Mouse (Mus musculus): Measurements from ENCODE around the gene Oscp1.

Oscp1 gene

DNA sequence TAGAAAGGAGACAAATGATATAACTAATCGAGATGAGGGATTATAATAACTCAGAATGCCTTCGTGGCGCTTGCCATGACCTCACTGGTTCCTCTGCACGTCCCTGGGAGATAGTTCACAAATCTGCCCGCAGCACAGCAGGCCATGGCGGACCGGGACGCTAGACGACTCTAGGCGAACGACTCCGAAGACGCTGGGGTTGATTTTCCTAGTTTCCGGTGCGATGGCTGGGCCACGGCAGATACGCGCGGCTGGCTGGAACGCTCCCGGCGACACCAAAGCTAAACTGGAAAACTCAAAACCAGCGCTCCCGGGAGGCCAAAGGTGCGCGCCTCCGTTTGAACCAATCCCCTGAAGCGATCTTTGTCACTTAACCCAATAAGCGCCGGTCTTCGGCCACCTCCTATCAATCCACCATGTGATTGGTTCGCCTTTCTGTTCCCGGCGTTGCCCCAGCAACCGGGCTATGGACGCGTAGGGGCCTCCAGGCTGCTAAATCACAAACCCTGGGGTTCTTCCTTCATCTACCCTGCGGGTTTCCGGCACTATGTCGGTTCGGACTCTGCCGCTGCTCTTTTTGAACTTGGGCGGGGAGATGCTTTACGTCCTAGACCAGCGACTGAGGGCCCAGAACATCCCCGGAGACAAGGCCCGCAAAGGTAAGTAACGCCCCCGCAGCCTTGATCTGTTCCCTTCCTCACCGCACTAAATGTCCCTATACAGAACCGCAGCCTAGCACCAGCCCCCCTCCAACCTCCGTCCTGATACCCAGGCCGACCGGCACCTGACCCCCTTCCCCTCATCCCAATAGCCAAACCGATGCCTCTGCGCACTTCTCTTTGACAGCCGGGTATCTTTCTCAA, at the start of gene Oscp1:
TSS of gene Oscp1 (plus strand) at position 432 of the 863 bp plus-strand sequence.
- peak; percentile 94 to 95 for DNase-seq

DNA sequence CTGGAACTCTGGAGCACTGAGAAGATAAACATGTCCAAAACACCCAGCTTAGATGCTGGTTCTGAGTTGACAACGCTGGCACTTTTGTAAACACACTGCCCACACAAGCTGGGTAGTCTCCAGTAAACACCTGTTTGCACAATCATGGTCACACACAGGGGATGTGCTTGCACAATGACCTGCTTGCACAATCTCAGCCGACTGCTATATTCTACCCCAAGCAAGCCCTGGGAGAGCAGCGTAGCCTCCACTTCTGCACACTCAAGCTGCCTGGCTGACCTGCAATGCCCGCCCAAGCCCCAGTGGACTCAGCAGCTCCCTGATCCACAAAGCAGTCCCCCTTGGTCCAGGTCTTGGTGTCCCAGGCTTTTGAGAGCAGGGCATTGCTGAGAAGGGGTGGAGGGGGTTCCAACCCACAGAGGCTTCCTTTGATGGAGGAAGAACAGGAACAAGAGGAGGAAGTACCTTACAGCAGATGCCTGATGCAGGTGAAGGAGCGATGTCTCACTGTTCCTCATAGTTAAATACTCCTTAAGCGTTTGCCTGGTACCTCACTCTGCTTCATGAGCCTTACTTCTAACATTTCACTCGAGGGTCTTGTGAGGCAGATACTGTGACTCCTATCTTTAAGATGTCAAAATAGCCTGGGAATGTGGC, 40.6 kb upstream of the Oscp1 start:
- DNase-seq: no peak

DNA sequence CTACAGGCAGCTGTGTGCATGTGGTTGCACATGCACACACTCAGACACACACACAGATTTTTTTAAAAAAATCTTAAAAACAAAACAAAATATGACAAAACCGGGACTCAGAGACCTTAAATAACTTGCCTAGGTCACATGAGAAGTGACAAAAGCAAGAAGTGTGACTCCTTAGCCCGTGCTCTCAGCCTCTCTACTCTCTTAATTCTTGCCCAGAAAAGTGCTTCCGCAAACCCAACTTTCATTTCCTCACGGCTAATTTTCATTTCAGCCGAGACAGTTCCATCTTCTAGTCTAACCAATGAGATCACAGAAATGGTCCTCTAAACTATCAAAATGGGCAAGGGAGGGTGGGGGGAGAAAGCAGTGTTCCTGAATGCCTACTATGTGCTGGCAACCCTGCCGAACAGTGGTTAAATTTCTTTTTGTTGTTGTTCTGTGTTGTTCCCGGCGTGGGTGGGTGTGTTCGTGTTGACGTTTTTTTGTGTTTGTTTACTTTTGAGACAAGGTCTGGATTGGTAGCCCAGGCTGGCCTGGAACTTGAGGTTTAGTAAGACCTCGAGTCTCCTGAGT, 39.3 kb upstream of the Oscp1 start:
- DNase-seq: no peak

DNA sequence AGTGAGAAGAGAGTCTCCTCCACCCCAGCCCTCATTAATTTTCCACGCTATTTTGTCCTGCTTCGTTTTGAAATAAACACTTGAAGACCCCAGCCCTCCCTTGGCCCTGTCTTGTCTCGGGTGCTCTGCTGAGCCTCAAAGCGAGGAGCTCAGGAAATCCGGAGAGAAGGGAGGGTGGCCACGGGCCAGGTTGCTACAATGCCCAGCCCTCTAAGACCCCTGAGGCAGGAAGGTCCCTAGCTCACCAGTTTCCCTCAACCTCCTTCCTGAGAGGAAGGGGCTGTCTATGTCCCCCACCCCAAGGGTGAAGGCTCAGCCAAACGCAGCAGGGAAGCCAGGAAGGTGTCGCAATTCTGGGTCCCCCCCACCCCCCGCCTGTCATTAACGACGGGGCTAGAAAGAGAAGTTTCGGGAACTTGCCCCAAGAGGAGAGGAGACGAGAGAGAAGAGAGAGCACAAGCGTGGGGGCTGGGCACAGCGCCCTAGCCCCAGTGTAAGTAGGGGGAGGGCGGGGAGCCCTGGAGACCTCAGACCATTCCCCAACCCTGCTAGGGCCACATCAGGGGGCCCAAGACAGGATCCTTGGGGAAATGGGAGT, 34.0 kb upstream of the Oscp1 start, which contains the start of gene Csf3r:
TSS of gene Csf3r (plus strand) at position 248 of the 598 bp plus-strand sequence.
- no peak for DNase-seq

DNA sequence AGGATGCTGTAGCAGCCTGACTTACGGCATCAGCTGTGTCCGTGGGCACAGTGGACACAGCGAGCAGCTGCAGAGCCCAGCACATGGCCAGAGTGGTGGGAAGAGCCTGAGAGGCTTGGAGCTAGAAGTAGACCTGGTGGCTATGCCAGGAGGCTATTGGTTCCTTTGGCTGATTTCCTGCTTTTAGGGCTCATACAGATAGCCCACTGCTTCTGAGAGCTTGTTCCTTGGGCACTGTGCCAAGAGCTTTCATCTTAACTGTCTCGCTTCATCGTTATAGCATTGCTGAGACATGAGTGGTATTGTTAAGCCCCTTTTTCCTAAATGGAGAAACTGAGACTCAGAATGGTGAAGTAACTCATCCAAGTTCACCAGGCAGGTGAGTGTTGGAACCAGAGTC, 32.6 kb upstream of the Oscp1 start:
- DNase-seq: peak; percentile 29 to 45

DNA sequence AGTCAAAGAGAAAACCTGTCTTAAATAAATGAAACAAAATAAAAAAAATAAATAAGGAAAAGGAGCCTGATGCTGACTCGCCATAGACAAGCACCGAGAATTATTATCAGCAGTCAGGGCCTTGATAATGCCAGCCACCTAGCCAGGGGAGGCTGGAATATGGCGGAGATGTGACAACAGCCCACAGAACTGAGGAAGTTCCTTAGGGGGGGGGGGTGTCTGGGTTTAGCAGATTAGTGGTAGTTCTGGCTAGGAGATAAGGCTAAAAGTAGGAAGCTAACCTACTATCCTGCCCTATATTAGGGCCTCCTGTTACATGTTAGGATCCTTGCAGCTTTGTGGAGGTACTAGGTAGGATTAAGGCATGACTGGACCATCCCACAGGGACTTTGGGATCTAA, 30.4 kb upstream of the Oscp1 start:
- no peak for DNase-seq

DNA sequence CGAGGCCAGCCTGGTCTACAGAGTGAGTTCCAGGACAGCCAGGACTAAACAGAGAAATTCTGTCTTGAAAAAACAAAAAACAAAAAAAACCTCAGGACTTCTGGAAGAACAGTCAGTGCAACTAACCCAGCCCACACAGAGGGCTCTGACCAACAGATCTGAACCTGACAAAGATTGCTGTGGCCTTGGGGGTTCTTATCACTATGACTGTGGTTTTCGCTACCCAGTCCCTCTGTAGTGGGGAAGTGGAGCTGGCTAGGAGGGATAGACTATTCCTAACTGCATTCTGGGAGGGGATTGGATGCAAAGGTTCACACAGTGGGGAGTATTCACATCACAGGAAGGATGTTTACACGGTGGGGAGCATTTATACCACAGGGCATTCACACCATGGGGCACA, 29.3 kb upstream of the Oscp1 start:
- no peak for DNase-seq

DNA sequence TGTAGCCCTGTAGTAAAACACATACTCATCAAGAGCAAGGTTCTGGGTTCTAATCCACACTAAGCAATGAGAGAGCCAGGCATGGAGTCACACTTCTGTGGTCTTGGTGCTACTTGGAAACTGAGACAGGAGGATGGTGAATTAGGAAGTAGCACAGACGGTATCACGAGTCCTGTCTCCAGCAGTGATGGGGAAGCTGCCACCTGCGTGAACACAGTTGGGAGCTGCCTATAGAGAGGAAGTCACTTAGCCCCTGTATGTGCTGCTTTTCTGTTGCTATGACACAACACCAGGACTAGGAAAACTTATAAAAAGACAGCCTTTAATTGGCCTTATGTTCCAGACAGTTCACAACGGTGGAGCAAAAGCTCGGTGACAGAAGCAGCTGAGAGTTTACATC, 27.7 kb upstream of the Oscp1 start:
- no peak for DNase-seq

DNA sequence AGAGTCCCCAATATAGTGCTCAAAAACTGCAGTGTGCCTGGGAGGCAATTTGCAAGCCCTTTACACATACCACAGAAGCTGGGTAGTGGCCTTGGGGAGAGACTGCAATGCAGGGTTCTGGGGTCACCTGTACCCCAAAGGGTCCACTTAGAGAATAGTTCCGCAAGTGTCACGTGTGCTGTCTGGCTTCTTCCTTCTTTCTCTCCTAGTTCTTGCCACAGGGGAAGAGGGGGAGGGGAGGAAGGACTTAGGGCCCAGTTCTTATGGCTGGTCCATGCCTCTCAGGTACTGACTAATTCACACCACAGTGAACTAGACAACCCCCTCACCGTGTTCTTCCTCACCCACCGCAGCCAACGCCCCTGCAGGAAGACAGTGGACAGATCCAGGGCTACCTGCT, 23.0 kb upstream of the Oscp1 start:
- no peak for DNase-seq

DNA sequence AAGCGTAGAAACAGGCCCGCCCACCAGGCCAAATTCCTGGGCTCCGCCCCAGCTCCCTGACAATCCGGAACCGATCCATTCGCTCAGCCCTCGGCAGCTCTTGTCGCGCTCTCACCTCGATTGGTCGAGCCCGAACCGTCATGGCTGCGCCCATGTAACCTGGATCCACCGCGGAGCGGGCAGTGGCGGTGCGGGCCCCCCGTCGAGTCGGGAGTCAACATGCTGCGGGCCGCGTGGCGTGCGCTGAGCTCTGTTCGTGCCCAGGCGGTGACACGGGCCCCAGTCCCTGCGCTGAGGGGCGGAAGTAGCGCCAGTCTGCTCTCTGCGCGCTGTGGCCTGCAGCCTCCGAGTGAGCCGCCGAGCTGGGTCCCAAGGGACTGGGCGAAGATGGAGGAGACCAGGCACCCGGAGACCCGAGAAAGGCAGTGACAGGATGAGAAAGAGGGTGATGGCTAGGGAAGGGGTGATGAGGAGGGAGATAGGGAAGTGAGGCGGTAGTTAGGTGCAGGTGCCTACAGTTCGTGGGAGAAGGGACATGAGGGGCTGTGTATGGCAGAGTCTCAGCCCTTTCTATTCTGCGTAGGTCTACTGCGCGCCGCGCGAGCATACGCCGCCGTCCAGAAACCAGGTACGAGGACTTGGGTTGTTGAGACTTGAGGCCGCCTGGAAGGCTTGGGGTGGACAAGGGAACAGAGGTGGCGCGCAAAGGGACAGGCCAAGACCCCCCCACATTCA, 11.3 kb upstream of the Oscp1 start, which contains the start of gene Mrps15:
TSS of gene Mrps15 (plus strand) at position 75 of the 735 bp plus-strand sequence.
- peak; percentile 89 to 91 for DNase-seq

DNA sequence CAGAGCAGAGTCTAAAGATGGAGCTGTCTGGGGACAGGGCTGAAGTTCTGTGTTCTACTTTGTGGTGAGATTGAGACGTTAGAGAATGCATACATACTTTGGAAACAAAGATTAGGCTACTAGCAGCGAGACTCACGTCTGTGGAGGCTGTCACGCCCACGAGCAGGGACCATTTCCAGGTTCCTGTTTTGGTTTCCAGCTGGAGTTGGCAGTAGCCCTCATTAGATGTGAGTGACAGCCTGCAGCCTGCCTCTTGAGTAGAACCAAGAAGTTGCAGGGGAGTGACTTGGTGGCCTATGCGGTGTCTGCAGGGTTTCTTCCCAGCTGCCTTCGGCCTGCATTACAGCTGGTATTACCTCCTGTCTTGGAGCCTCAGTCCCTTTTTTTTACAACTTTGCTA, 6.7 kb upstream of the Oscp1 start:
- peak; percentile 23 to 54 for DNase-seq

DNA sequence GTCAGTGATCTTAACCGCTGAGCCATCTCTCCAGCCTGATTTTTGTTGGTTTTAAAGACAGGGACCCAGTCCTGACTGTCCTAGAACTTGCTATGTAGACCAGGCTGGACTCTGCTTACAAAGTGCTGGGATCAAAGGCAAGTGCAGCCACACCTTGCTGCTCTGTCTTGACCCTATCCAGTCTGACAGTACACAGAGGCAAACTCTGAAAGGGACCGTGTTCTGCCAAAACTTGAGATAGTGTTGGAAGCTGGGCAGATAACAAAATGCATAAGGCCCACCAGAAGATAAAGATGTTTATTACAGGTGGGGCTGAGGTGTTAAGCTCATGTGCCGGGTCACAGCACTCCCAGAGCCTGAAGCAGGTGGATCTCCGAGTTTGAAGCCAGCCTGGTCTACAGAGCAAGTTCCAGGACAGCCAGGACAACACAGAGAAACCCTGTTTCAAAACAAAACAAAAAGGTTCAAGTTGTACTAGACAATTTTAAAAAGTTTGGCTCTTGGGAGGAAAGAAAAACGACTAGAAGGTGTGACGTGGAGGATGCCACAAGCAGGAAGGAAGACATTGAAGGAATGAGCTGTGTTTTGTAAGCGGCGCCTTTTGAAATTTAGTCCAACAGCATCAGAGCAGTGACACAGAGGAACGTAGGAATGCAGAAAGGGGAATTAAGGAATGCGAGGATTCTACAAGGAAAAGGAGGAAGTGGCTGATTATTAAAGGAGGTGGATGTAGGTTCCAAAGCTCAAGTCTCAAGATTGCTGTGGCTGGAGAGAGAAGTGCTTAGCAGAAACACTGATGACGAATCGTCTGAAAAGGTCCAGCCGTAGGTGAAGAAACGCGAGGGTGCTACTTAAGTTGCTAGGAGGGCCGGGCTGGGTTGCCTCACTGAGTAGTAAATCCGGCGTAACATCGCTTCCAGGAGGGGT, 895 bp upstream of the Oscp1 start:
- DNase-seq: no peak

DNA sequence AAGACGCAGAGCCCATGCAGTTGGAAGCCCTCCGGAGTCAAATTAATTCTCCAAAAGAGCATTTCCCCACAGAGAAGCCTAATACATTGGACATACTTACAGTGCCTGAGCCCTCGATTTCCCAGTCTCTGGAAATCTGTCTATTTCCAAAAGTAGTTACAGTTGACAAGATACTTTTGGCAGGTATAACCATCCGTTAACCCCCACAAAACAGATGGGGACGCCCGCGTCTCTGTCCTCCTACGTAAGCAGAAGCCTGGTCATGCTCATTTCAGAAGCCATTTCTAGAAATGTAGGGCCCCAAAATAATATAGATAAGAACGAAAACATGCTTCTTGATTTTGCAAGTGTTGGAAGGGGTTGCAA, 615 bp downstream of the Oscp1 start:
- no peak for DNase-seq

DNA sequence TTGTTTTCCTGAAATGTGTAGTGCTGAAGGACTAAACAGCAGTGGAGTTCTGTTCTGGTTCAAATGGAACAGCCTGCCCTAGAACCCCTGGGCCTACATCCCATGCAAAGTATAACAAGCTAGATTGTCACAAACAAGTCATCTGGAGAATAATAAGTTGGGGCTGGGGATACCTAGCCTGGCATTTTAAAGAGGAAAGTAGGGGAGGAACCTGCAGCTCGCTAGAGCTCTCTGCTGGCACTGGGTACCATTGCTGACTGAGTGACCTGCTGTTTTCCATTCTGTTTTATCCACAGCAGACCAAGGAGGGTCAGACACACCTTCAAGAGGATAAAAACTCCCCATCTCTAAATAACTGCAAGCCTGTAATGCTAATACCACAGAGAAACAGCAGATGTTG, 4.5 kb downstream of the Oscp1 start:
- peak; percentile 64 to 65 for DNase-seq

DNA sequence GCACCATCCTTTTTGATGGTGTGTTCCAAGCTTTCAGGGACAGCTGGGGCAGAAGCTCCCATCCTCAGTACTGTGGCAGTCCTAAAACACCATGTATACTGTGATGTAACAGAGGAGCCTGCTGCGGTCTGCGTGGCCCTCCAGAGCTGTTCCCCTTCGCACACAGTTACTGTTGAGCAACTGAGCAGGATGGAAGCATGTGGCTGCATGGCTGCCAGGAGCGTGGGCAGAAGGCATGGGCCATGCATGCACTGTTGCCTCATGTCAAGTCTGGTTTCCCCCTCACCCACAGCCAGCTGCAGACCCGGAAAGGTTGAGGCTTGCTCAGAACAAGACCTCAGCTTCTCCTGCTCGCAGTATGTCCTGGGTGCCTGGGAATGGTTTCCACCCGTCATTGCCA, 6.9 kb downstream of the Oscp1 start:
- no peak for DNase-seq

DNA sequence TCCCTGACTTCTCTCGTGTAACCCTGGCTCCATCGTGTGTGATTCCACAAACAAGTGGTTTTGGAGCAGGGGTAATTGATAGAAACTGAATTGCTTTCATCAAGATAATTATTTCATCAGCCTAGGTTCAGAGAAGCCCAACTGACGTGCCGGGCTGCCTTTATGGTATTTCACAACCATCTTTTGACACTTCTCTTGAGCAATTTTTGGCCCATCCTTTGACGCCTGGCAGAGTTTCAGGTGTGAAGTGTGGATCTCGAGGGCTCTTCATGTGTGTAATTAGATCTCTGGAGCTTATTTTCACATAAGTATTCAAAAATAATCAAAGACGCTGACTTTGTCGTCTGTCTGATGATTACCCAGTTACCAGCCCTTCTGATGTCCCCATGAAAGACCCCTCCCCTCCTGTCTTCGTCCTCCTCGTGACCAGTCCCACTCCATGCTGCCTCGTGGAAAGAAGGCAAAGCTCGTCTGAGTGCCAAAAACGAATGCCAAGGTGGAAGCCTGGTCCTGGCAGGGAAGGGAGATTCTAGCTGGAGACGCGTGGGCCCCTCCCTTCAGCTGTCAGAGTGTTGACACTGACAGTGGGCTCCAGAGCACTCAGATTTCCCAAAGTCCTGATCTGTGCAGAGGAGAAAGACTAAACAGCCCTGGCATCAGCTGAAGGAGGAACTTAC, 9.2 kb downstream of the Oscp1 start:
- peak; percentile 89 to 91 for DNase-seq

DNA sequence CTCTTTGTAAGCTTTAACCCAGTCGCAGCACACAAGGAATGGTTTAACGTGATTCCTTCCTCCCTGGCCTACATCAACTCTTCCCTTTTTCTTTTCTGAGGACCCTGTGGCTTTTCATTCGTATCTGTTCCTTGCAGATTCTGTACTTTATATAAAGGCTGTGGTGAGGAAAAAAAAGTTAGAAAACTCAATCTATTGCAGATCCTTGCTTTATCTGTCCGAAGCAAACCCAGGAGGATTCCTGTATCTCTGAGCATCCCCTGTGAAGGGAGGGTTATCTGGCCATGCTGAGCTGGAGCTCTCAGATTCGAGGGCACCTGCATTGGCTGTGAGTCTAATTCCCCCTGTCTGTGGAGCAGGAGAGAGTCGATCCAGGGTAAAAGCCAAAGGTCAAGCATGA, 10.5 kb downstream of the Oscp1 start:
- DNase-seq: no peak

DNA sequence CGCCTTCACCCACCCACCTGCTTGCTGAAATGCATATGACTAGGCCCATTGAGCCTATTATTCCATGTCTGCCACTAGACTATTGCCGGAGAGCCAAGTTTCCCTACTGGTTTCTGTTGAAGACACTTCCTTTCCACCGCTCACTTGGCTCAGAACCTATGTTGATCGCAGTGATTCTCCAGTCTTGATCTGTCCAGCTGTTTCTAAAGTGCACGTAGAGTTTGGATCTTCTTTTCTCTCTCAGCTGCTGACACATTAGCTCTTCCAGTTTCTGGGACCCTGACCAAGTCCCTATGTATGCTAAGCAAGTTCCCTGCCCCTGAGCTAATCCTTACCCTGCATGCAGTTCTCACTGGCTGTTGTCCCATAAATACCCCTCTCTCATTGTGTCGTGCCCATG, 19.5 kb downstream of the Oscp1 start:
- DNase-seq: no peak

DNA sequence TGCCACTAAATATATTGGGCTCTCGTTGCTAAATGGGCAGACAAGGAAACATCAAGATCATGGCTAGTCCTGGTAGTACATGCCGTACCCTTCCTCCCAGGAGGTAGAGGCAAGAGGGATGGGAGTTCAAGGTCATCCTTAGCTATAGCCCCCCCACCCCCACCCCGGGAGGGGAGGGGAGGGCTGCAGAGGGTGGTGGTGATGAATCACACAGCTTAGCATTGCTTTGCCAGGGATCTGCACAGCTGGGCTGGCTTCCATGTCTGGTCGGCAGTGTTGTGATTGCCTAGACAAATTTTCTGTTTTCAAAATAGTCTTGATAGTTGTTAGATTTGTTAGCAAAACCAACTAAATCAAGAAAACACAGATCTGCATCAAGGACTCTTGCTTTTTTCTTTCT, 20.9 kb downstream of the Oscp1 start:
- no peak for DNase-seq

DNA sequence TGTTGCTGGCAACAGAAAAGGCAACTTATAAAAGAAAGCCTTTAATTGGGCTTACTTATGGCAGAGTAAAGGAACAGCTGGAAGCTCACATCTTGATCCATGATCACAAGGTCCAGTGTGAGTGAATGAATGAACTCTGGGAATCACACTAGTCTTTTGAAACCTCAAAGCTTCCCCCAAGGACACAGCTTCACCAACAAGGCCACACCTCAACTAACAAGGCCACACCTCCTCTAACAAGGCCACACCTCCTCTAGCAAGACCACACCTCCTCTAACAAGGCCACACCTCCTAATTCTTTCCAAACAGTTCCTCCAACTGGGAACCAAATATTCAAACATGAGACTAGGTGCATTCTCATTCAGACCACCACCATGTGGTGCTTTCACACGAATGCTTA, 23.2 kb downstream of the Oscp1 start:
- DNase-seq: no peak

DNA sequence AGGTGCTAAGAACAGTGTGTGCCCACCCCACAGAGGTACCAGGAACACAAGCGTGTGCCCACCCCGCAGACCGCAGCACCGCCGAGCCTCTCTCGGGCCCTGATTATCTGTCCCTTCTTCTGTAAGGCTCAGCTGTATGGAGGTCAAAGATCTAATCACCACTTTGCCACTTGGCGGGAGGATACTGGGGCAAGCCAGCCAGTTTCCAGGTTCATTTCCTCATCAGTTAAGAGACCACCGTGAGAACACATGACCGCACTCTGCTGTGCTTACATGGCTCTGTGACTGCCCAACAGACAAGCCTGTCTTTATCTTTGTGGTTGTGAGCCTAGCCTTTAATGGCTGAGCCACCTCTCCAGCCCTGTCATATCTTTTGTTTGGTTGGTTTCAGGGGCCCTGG, 24.7 kb downstream of the Oscp1 start:
- no peak for DNase-seq
